ENCODE assay signal across 15 mouse cellular contexts in genomic region chr8:50120041-50120440, GRCm38 (mm10).
DNase-seq lines count a peak whose midpoint lies in the region; ATAC-seq and TF ChIP-seq lines count a peak whose summit lies in the region.
"Had no signal": no experiment of that assay in that cellular context is flagged by ENCODE, and none has a peak within 500 bp of the region (broad histone marks: within the 10 kb centered on the region; RNA-seq: fewer than 3 reads in every experiment).

No protein-coding gene starts in this region.

- no peak overlapping the region for H3K4me3 ChIP-seq in hindbrain, postnatal 0 days (ENCODE audit: low read length)
- H3K4me3 ChIP-seq in hindbrain, embryonic 10.5 days: no peak overlapping the region
- H3K4me3 ChIP-seq: heart, embryonic 13.5 days; limb, embryonic 13.5 days had no signal

- H3K4me2 ChIP-seq in hindbrain, postnatal 0 days (ENCODE audit: low read depth, low read length): no peak overlapping the region
- H3K4me2 ChIP-seq: heart, embryonic 13.5 days; limb, embryonic 13.5 days had no signal

- H3K27ac ChIP-seq in hindbrain, postnatal 0 days: no peak overlapping the region
- H3K27ac ChIP-seq in hindbrain, embryonic 10.5 days: no peak overlapping the region
- H3K27ac ChIP-seq: heart, embryonic 13.5 days; limb, embryonic 13.5 days had no signal

- TF ChIP-seq CTCF in hindbrain, postnatal 0 days (IDR thresholded peaks at IDR 0.05; ENCODE audit: low read depth): peak; percentile 58

- H3K4me1 ChIP-seq in hindbrain, postnatal 0 days (ENCODE audit: insufficient read depth, low read length): no peaks in the 10 kb centered on the region
- no peaks in the 10 kb centered on the region for H3K4me1 ChIP-seq in hindbrain, embryonic 10.5 days (replicated peaks)
- H3K4me1 ChIP-seq: heart, embryonic 13.5 days; limb, embryonic 13.5 days had no signal

- H3K9me3 ChIP-seq in hindbrain, postnatal 0 days (ENCODE audit: low read length): no peaks in the 10 kb centered on the region
- H3K9me3 ChIP-seq in hindbrain, embryonic 10.5 days: no peaks in the 10 kb centered on the region
- H3K9me3 ChIP-seq: heart, embryonic 13.5 days; limb, embryonic 13.5 days had no signal

- DNase-seq in hindbrain, postnatal 0 days (ENCODE audit: low spot score): peak; percentile 57
- no peak for DNase-seq in hindbrain, embryonic 10.5 days (ENCODE audit: low spot score)
- peak; percentile 24 to 26 for DNase-seq in right cerebral cortex, adult 2 months (ENCODE audit: low spot score in 2 of 2)
- DNase-seq in right cerebral cortex, postnatal 10 days (ENCODE audit: low spot score in 2 of 2): no peak
- peak; percentile 8 for DNase-seq in layer of hippocampus, adult 11-12 months (ENCODE audit: low spot score)
- DNase-seq in telencephalon, adult 2 months (ENCODE audit: low read depth, low spot score): peak; percentile 8
- no peak for DNase-seq in testis, postnatal 10 days (ENCODE audit: low spot score)
- DNase-seq: adrenal gland, postnatal 36 days; cerebellum, adult 11 months; kidney, adult 18-20 months; lung, adult 2 months had no signal

- H3K36me3 ChIP-seq in hindbrain, postnatal 0 days (ENCODE audit: insufficient read depth, low read length): no peaks in the 10 kb centered on the region
- H3K36me3 ChIP-seq in hindbrain, embryonic 10.5 days: no peaks in the 10 kb centered on the region
- H3K36me3 ChIP-seq: heart, embryonic 13.5 days; limb, embryonic 13.5 days had no signal

- no peaks in the 10 kb centered on the region for H3K27me3 ChIP-seq in hindbrain, postnatal 0 days (ENCODE audit: insufficient read depth, low read length)
- no peaks in the 10 kb centered on the region for H3K27me3 ChIP-seq in hindbrain, embryonic 10.5 days (ENCODE audit: insufficient read depth, poor library complexity, severe bottlenecking)
- H3K27me3 ChIP-seq: heart, embryonic 13.5 days; limb, embryonic 13.5 days had no signal

- H3K9ac ChIP-seq in hindbrain, postnatal 0 days (replicated peaks; ENCODE audit: low read length): no peak overlapping the region
- H3K9ac ChIP-seq: heart, embryonic 13.5 days; limb, embryonic 13.5 days had no signal

- no peak for ATAC-seq in hindbrain, postnatal 0 days
- ATAC-seq: activated CD4-positive, CD25-positive, alpha-beta regulatory T cell, adult 4 months; forebrain, embryonic 16.5 days had no signal

- WGBS in hindbrain, postnatal 0 days: 72% methylated on average over 9 of the region's 9 CpGs
- WGBS in hindbrain, embryonic 10.5 days: 90% methylated on average over 9 of the region's 9 CpGs

Comparison
In these comparisons a context has a peak if more than half of its experiments do, and no peak if none do; other contexts are left out.
1. DNase-seq: peak in hindbrain, postnatal 0 days (single experiment), right cerebral cortex, adult 2 months (2 of 2), layer of hippocampus, adult 11-12 months (single experiment) and telencephalon, adult 2 months (single experiment); none in hindbrain, embryonic 10.5 days (single experiment), right cerebral cortex, postnatal 10 days (0 of 2) and testis, postnatal 10 days (single experiment).